Mouse (Mus musculus): Measurements from ENCODE around the gene Ddx42. TPM values are rescaled to one million over a fixed set of nuclear protein-coding genes. Genes with fewer than 3 reads are reported as not detected.

Gene Ddx42
- polyA plus RNA-seq, 1 experiment from 2014 or later, result 77.9 TPM

DNA sequence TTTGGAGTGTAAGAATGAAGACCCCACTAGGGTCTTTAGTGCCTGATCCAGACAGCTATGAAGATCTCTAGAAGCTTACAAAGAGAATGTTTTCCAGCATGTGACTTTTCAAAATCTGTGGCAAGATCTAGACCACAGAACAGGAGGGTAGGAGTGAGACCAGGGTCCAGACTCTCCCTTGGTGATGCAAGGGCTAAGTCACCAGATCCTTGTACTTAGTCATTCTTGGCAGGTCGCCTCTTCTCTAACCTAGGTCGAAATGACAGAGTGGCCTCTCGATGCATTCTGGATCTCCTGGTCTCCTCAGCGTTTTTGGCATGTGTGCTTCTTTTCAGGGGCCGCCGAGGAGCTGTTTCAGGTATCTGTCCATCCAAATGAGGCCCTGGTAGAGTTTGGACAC lies 65.7 kb downstream of the Ddx42 start:
- H3K9ac ChIP-seq (ENCODE audit: low read depth, low read length), result no peak overlapping the region
- 88% methylated on average over 6 of the region's 6 CpGs for WGBS

DNA sequence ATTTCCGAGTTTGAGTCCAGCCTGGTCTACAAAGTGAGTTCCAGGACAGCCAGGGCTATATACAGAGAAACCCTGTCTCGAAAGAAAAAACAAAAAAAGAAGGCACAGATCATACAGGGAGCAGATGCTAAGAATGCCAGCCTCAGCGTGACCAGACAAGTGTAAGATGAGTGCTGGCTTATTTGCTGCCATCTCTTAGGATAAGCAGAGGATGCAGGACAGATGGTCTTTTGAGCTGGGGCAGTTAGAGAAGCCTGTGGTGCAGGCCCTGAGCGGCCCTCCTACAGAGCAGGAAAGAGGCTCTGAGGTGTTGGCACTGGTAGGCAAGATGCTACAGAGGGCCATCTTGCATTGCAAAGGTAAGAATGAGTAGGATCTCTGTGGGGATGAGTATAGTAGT lies 66.6 kb downstream of the Ddx42 start:
- ATAC-seq, result no peak
- Histone ChIP-seq H3K4me3 (ENCODE audit: low read length) (no peak overlapping the region), H3K9ac (ENCODE audit: low read depth, low read length) (no peak overlapping the region), H3K36me3 (ENCODE audit: control insufficient read depth, insufficient read depth, low read length) (no peaks in the 10 kb centered on the region), H3K27ac (ENCODE audit: low read depth, low read length) (no peak overlapping the region), H3K4me1 (ENCODE audit: control insufficient read depth, insufficient read depth, low read depth, low read length) (no peaks in the 10 kb centered on the region), H3K4me2 (ENCODE audit: low read length) (no peak overlapping the region), H3K27me3 (replicated peaks; ENCODE audit: control insufficient read depth, insufficient read depth, low read length) (no peaks in the 10 kb centered on the region), H3K9me3 (ENCODE audit: control insufficient read depth, low read length) (no peaks in the 10 kb centered on the region)
- 84% methylated on average over 4 of the region's 4 CpGs for WGBS

More for the DNA sequence above, 65.7 kb downstream of the Ddx42 start:
- no peaks in the 10 kb centered on the region for H3K27me3 ChIP-seq (replicated peaks; ENCODE audit: control insufficient read depth, insufficient read depth, low read length)
- H3K27ac ChIP-seq (ENCODE audit: low read depth, low read length), result no peak overlapping the region
- no peak overlapping the region for H3K4me2 ChIP-seq (ENCODE audit: low read length)
- H3K4me1 ChIP-seq (ENCODE audit: control insufficient read depth, insufficient read depth, low read depth, low read length), result no peaks in the 10 kb centered on the region
- H3K9me3 ChIP-seq (ENCODE audit: control insufficient read depth, low read length), result no peaks in the 10 kb centered on the region
- H3K36me3 ChIP-seq (ENCODE audit: control insufficient read depth, insufficient read depth, low read length), result no peaks in the 10 kb centered on the region
- no peak for ATAC-seq
- no peak overlapping the region for H3K4me3 ChIP-seq (ENCODE audit: low read length)

DNA sequence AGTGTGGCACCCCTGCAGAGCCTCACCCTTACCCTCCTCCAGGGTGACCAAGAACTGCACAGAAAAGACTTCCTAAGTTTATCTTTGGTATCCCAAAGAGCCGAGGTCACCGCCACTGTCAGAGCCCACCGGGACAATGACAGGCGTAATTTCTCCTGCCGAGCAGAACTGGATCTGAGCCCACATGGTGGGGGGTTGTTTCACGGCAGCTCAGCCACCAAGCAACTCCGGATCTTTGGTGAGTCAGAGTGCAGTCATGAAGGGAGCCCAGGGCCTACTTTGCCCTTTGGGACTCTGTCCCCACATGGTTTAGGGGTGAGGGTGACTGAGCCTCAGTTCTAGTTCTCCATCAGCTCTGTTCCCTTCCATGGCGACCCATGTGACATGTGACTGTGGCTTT lies 67.4 kb downstream of the Ddx42 start:
- WGBS, result 61% methylated on average over 8 of the region's 8 CpGs

DNA sequence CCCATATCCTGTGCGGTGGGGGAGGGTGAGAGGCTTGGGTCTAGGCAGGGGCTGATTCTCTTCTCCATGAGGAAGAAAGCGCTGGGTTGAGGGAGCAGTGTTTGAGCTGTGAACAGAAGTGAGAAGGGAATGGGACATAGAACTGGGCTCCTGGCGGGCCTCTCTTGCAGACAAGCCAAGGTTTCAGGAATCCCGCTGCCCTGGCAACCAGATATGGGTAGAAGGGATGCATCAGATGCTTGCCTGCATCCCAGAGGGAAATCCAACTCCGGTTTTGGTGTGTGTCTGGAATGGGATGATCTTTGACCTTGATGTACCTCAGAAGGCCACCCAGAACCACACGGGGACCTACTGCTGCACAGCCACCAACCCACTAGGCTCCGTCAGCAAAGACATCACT lies 69.5 kb downstream of the Ddx42 start:
- ATAC-seq, result no peak
- H3K4me1 ChIP-seq (ENCODE audit: control insufficient read depth, insufficient read depth, low read depth, low read length), result no peaks in the 10 kb centered on the region
- H3K4me2 ChIP-seq (ENCODE audit: low read length), result no peak overlapping the region
- H3K9ac ChIP-seq (ENCODE audit: low read depth, low read length), result no peak overlapping the region
- 78% methylated on average over 7 of the region's 7 CpGs for WGBS
- no peak overlapping the region for H3K4me3 ChIP-seq (ENCODE audit: low read length)
- H3K27ac ChIP-seq (ENCODE audit: low read depth, low read length), result no peak overlapping the region
- no peaks in the 10 kb centered on the region for H3K36me3 ChIP-seq (ENCODE audit: control insufficient read depth, insufficient read depth, low read length)
- H3K9me3 ChIP-seq (ENCODE audit: control insufficient read depth, low read length), result no peaks in the 10 kb centered on the region
- no peaks in the 10 kb centered on the region for H3K27me3 ChIP-seq (replicated peaks; ENCODE audit: control insufficient read depth, insufficient read depth, low read length)

More for the DNA sequence above, 67.4 kb downstream of the Ddx42 start:
- Histone ChIP-seq H3K36me3 (ENCODE audit: control insufficient read depth, insufficient read depth, low read length) (no peaks in the 10 kb centered on the region), H3K4me3 (ENCODE audit: low read length) (no peak overlapping the region), H3K9ac (ENCODE audit: low read depth, low read length) (no peak overlapping the region), H3K4me2 (ENCODE audit: low read length) (no peak overlapping the region), H3K27ac (ENCODE audit: low read depth, low read length) (no peak overlapping the region), H3K27me3 (replicated peaks; ENCODE audit: control insufficient read depth, insufficient read depth, low read length) (no peaks in the 10 kb centered on the region), H3K4me1 (ENCODE audit: control insufficient read depth, insufficient read depth, low read depth, low read length) (no peaks in the 10 kb centered on the region), H3K9me3 (ENCODE audit: control insufficient read depth, low read length) (no peaks in the 10 kb centered on the region)
- no peak for ATAC-seq

- Histone ChIP-seq H3K27ac (ENCODE audit: low read depth, low read length) (no peak overlapping the region), H3K4me3 (ENCODE audit: low read length) (no peak overlapping the region), H3K27me3 (replicated peaks; ENCODE audit: control insufficient read depth, insufficient read depth, low read length) (no peaks in the 10 kb centered on the region), H3K4me2 (ENCODE audit: low read length) (no peak overlapping the region), H3K4me1 (ENCODE audit: control insufficient read depth, insufficient read depth, low read depth, low read length) (no peaks in the 10 kb centered on the region), H3K36me3 (ENCODE audit: control insufficient read depth, insufficient read depth, low read length) (no peaks in the 10 kb centered on the region), H3K9ac (ENCODE audit: low read depth, low read length) (no peak overlapping the region), H3K9me3 (ENCODE audit: control insufficient read depth, low read length) (no peaks in the 10 kb centered on the region)
- ATAC-seq, result no peak
- WGBS, result 56% methylated on average over 11 of the region's 11 CpGs
These were observed 70.3 kb downstream of the Ddx42 start for GRCm38 (mm10) chr11:106286987-106287386.

DNA sequence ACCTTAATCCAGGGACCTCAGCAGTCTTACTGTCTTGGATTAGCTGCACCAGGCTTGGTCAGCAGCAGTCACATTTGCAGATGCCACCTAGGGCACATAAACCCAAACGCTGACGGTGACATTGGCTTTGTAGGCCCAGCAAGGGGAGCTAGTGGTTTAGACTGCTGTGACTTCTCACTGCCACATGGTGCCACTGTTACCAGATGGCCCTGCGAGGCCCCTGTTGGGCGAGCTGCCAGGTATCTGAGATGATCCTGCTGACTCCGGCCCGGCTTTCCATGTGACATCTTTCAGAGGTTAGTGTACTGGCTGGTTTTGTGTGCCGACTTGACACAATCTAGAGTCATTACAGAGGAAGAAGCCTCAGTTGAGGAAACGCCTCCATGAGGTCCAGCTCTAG lies 72.6 kb downstream of the Ddx42 start:
- Histone ChIP-seq H3K4me2 (ENCODE audit: low read length) (no peak overlapping the region), H3K27me3 (replicated peaks; ENCODE audit: control insufficient read depth, insufficient read depth, low read length) (no peaks in the 10 kb centered on the region), H3K9ac (ENCODE audit: low read depth, low read length) (no peak overlapping the region), H3K27ac (ENCODE audit: low read depth, low read length) (no peak overlapping the region), H3K9me3 (ENCODE audit: control insufficient read depth, low read length) (no peaks in the 10 kb centered on the region), H3K4me1 (ENCODE audit: control insufficient read depth, insufficient read depth, low read depth, low read length) (no peaks in the 10 kb centered on the region), H3K4me3 (ENCODE audit: low read length) (no peak overlapping the region), H3K36me3 (ENCODE audit: control insufficient read depth, insufficient read depth, low read length) (no peaks in the 10 kb centered on the region)
- no peak for ATAC-seq
- WGBS, result 50% methylated on average over 8 of the region's 8 CpGs

- Histone ChIP-seq H3K4me3 (ENCODE audit: low read length) (no peak overlapping the region), H3K9me3 (ENCODE audit: control insufficient read depth, low read length) (no peaks in the 10 kb centered on the region), H3K27me3 (replicated peaks; ENCODE audit: control insufficient read depth, insufficient read depth, low read length) (no peaks in the 10 kb centered on the region), H3K27ac (ENCODE audit: low read depth, low read length) (no peak overlapping the region), H3K4me2 (ENCODE audit: low read length) (no peak overlapping the region), H3K36me3 (ENCODE audit: control insufficient read depth, insufficient read depth, low read length) (no peaks in the 10 kb centered on the region), H3K4me1 (ENCODE audit: control insufficient read depth, insufficient read depth, low read depth, low read length) (no peaks in the 10 kb centered on the region), H3K9ac (ENCODE audit: low read depth, low read length) (no peak overlapping the region)
- ATAC-seq, result no peak
- 90% methylated on average over 5 of the region's 5 CpGs for WGBS
These were observed 73.7 kb downstream of the Ddx42 start for GRCm38 (mm10) chr11:106290376-106290775.

- no peaks in the 10 kb centered on the region for H3K27me3 ChIP-seq (replicated peaks; ENCODE audit: control insufficient read depth, insufficient read depth, low read length)
- no peak overlapping the region for H3K4me2 ChIP-seq (ENCODE audit: low read length)
- no peaks in the 10 kb centered on the region for H3K9me3 ChIP-seq (ENCODE audit: control insufficient read depth, low read length)
- H3K4me1 ChIP-seq (ENCODE audit: control insufficient read depth, insufficient read depth, low read depth, low read length), result no peaks in the 10 kb centered on the region
- no peak overlapping the region for H3K27ac ChIP-seq (ENCODE audit: low read depth, low read length)
- no peak overlapping the region for H3K4me3 ChIP-seq (ENCODE audit: low read length)
- ATAC-seq, result no peak
- H3K36me3 ChIP-seq (ENCODE audit: control insufficient read depth, insufficient read depth, low read length), result no peaks in the 10 kb centered on the region
- 86% methylated on average over 2 of the region's 2 CpGs for WGBS
- no peak overlapping the region for H3K9ac ChIP-seq (ENCODE audit: low read depth, low read length)
These were observed 75.1 kb downstream of the Ddx42 start for GRCm38 (mm10) chr11:106291861-106292260.

Data from hindbrain, embryonic 16.5 days (tissue).